Mouse (Mus musculus) intestine, embryonic 15.5 days (tissue): ENCODE results near the gene Gm10271. TPM values are rescaled to one million over a fixed set of nuclear protein-coding genes. Genes with fewer than 3 reads are reported as not detected.

ENCODE experiments used
- ATAC-seq: fragments of 200-750 bp; cut with Nextera tagmentation; 2 replicates; pipeline ENCODE4 v1.8.0; 2017; ENCODE audit warnings: moderate TSS enrichment, moderate library complexity
- H3K27ac ChIP-seq: fragments of 300-500 bp; sonication (generic); 2 replicates; pipeline ENCODE4 v1.5.1; 2015; ENCODE audit warnings: mild to moderate bottlenecking, inconsistent platforms
- H3K27me3 ChIP-seq: fragments of 300-500 bp; sonication (generic); replicated peaks from 2 replicates; pipeline ENCODE4 v1.6.1; 2015; ENCODE audit warnings: inconsistent platforms
- H3K36me3 ChIP-seq: fragments of 300-500 bp; sonication (generic); 2 replicates; pipeline ENCODE4 v1.6.1; 2015; ENCODE audit warnings: inconsistent platforms
- H3K4me1 ChIP-seq: fragments of 300-500 bp; sonication (generic); replicated peaks from 2 replicates; pipeline ENCODE4 v1.6.1; 2015; ENCODE audit warnings: inconsistent platforms
- H3K4me2 ChIP-seq: fragments of 300-500 bp; sonication (generic); replicated peaks from 2 replicates; pipeline ENCODE4 v1.6.1; 2015; ENCODE audit warnings: mild to moderate bottlenecking, inconsistent platforms
- H3K4me3 ChIP-seq: fragments of 300-500 bp; sonication (generic); replicated peaks from 2 replicates; pipeline ENCODE4 v1.5.1; 2015; ENCODE audit warnings: inconsistent platforms
- H3K9ac ChIP-seq: fragments of 300-500 bp; sonication (generic); 2 replicates; pipeline ENCODE4 v1.6.1; 2015; ENCODE audit warnings: inconsistent platforms
- H3K9me3 ChIP-seq: fragments of 300-500 bp; sonication (generic); 2 replicates; pipeline ENCODE4 v1.6.1; 2016; ENCODE audit warnings: inconsistent platforms
- WGBS: fragments of 180-500 bp; shearing (Covaris S2); methylation state at CpG from one replicate; pipeline ENCODE4 v1.1.7; 2015; 5-methylcytosine and 5-hydroxymethylcytosine counted together
- polyA plus RNA-seq: library from polyadenylated mRNA; unstranded; fragments of >200 nt; fragmentation: Nextera tagmentation; extraction: Ambion mirVana; gene quantifications from 2 replicates; pipeline ENCODE4 v1.2.1, GENCODE M21; 2015

The Gm10271 gene
- polyA plus RNA-seq, 1 experiment from 2014 or later: not detected

- H3K9ac ChIP-seq: no peak overlapping the region
- H3K9me3 ChIP-seq: no peaks in the 10 kb centered on the region
- no peaks in the 10 kb centered on the region for H3K36me3 ChIP-seq
- no peak overlapping the region for H3K4me3 ChIP-seq
- ATAC-seq: no peak
- H3K4me1 ChIP-seq: no peaks in the 10 kb centered on the region
- 86% methylated on average over 4 of the region's 4 CpGs for WGBS
- no peak overlapping the region for H3K27ac ChIP-seq
- no peak overlapping the region for H3K4me2 ChIP-seq
- H3K27me3 ChIP-seq: no peaks in the 10 kb centered on the region
Measured at GRCm38 (mm10) chr10:116968741-116969140, 3.7 kb downstream of the Gm10271 start.

GRCm38 (mm10) chr10:116966065-116966464 is 6.3 kb downstream of the Gm10271 start:
- H3K27ac ChIP-seq: no peak overlapping the region
- ATAC-seq: no peak

GRCm38 (mm10) chr10:116965297-116965696 is 7.1 kb downstream of the Gm10271 start:
- no peaks in the 10 kb centered on the region for H3K36me3 ChIP-seq
- H3K9me3 ChIP-seq: no peaks in the 10 kb centered on the region
- WGBS: 47% methylated on average over 5 of the region's 5 CpGs
- no peak overlapping the region for H3K4me2 ChIP-seq
- H3K4me3 ChIP-seq: no peak overlapping the region
- no peaks in the 10 kb centered on the region for H3K4me1 ChIP-seq
- H3K9ac ChIP-seq: no peak overlapping the region
- ATAC-seq: no peak
- H3K27ac ChIP-seq: no peak overlapping the region
- no peaks in the 10 kb centered on the region for H3K27me3 ChIP-seq

More at GRCm38 (mm10) chr10:116966065-116966464, 6.3 kb downstream of the Gm10271 start:
- no peaks in the 10 kb centered on the region for H3K4me1 ChIP-seq
- no peak overlapping the region for H3K9ac ChIP-seq
- no peaks in the 10 kb centered on the region for H3K9me3 ChIP-seq
- 73% methylated on average over 6 of the region's 6 CpGs for WGBS
- no peaks in the 10 kb centered on the region for H3K36me3 ChIP-seq
- no peaks in the 10 kb centered on the region for H3K27me3 ChIP-seq
- no peak overlapping the region for H3K4me3 ChIP-seq
- no peak overlapping the region for H3K4me2 ChIP-seq

- Histone ChIP-seq H3K4me2 (no peak overlapping the region), H3K4me3 (no peak overlapping the region), H3K27ac (no peak overlapping the region), H3K4me1 (no peaks in the 10 kb centered on the region), H3K36me3 (no peaks in the 10 kb centered on the region), H3K9me3 (no peaks in the 10 kb centered on the region), H3K27me3 (no peaks in the 10 kb centered on the region), H3K9ac (no peak overlapping the region)
- 82% methylated on average over 4 of the region's 4 CpGs for WGBS
- no peak for ATAC-seq
Measured at GRCm38 (mm10) chr10:116964571-116964970, 7.8 kb downstream of the Gm10271 start.

- WGBS: 72% methylated on average over 11 of the region's 11 CpGs
- no peaks in the 10 kb centered on the region for H3K27me3 ChIP-seq
- ATAC-seq: no peak
Measured at GRCm38 (mm10) chr10:116964084-116964483, 8.3 kb downstream of the Gm10271 start.

GRCm38 (mm10) chr10:116962803-116963202 is 9.6 kb downstream of the Gm10271 start:
- H3K36me3 ChIP-seq: no peaks in the 10 kb centered on the region
- H3K27ac ChIP-seq: no peak overlapping the region
- no peak for ATAC-seq
- H3K9ac ChIP-seq: no peak overlapping the region
- 65% methylated on average over 17 of the region's 17 CpGs for WGBS
- no peaks in the 10 kb centered on the region for H3K4me1 ChIP-seq
- no peak overlapping the region for H3K4me3 ChIP-seq
- H3K27me3 ChIP-seq: no peaks in the 10 kb centered on the region
- H3K9me3 ChIP-seq: no peaks in the 10 kb centered on the region
- H3K4me2 ChIP-seq: no peak overlapping the region

More at GRCm38 (mm10) chr10:116964084-116964483, 8.3 kb downstream of the Gm10271 start:
- Histone ChIP-seq H3K9ac (no peak overlapping the region), H3K4me3 (no peak overlapping the region), H3K9me3 (no peaks in the 10 kb centered on the region), H3K36me3 (no peaks in the 10 kb centered on the region), H3K27ac (no peak overlapping the region), H3K4me1 (no peaks in the 10 kb centered on the region), H3K4me2 (no peak overlapping the region)

- no peak overlapping the region for H3K4me3 ChIP-seq
- 82% methylated on average over 14 of the region's 14 CpGs for WGBS
- no peak overlapping the region for H3K4me2 ChIP-seq
- ATAC-seq: no peak
- H3K36me3 ChIP-seq: no peaks in the 10 kb centered on the region
- H3K9me3 ChIP-seq: no peaks in the 10 kb centered on the region
- H3K27ac ChIP-seq: no peak overlapping the region
- H3K9ac ChIP-seq: no peak overlapping the region
- H3K4me1 ChIP-seq: no peaks in the 10 kb centered on the region
- no peaks in the 10 kb centered on the region for H3K27me3 ChIP-seq
Measured at GRCm38 (mm10) chr10:116962152-116962551, 10.3 kb downstream of the Gm10271 start.

- WGBS: 46% methylated on average over 5 of the region's 5 CpGs
- H3K4me1 ChIP-seq: no peaks in the 10 kb centered on the region
- ATAC-seq: no peak
- no peak overlapping the region for H3K9ac ChIP-seq
- H3K27me3 ChIP-seq: no peaks in the 10 kb centered on the region
- H3K9me3 ChIP-seq: no peaks in the 10 kb centered on the region
- H3K4me2 ChIP-seq: no peak overlapping the region
- no peak overlapping the region for H3K27ac ChIP-seq
- H3K36me3 ChIP-seq: no peaks in the 10 kb centered on the region
- H3K4me3 ChIP-seq: no peak overlapping the region
Measured at GRCm38 (mm10) chr10:116957867-116958551, 14.4 kb downstream of the Gm10271 start.

GRCm38 (mm10) chr10:116956483-116957158 is 15.8 kb downstream of the Gm10271 start:
- no peak overlapping the region for H3K4me3 ChIP-seq
- no peaks in the 10 kb centered on the region for H3K27me3 ChIP-seq
- H3K4me1 ChIP-seq: no peaks in the 10 kb centered on the region
- no peak for ATAC-seq
- H3K9me3 ChIP-seq: no peaks in the 10 kb centered on the region
- no peak overlapping the region for H3K9ac ChIP-seq
- 96% methylated on average over 11 of the region's 11 CpGs for WGBS
- H3K36me3 ChIP-seq: no peaks in the 10 kb centered on the region
- no peak overlapping the region for H3K27ac ChIP-seq
- H3K4me2 ChIP-seq: no peak overlapping the region

- Histone ChIP-seq H3K4me3 (no peak overlapping the region), H3K27ac (no peak overlapping the region), H3K4me1 (no peaks in the 10 kb centered on the region), H3K36me3 (no peaks in the 10 kb centered on the region), H3K9me3 (no peaks in the 10 kb centered on the region), H3K27me3 (no peaks in the 10 kb centered on the region), H3K4me2 (no peak overlapping the region), H3K9ac (no peak overlapping the region)
- WGBS: 93% methylated on average over 6 of the region's 6 CpGs
- ATAC-seq: no peak
Measured at GRCm38 (mm10) chr10:116955191-116955590, 17.2 kb downstream of the Gm10271 start.

GRCm38 (mm10) chr10:116950886-116951285 is 21.5 kb downstream of the Gm10271 start:
- H3K27me3 ChIP-seq: no peaks in the 10 kb centered on the region
- no peak overlapping the region for H3K27ac ChIP-seq
- ATAC-seq: no peak
- H3K4me1 ChIP-seq: peaks cover 7% of the 10 kb centered on the region; the same call in 1 of the 2 replicates
- H3K9ac ChIP-seq: no peak overlapping the region
- peak overlapping the region; percentile 78 for H3K4me3 ChIP-seq
- no peaks in the 10 kb centered on the region for H3K36me3 ChIP-seq
- H3K4me2 ChIP-seq: peak overlapping the region; percentile 84
- no peaks in the 10 kb centered on the region for H3K9me3 ChIP-seq
- 16% methylated on average over 5 of the region's 5 CpGs for WGBS

GRCm38 (mm10) chr10:116950009-116950769 is 22.2 kb downstream of the Gm10271 start, which contains the start of gene Rab3ip:
Rab3ip (minus strand) TSS chr10:116950769.
- H3K27me3 ChIP-seq: no peaks in the 10 kb centered on the region
- peak within 1 kb of the TSS; percentile 84 for H3K4me2 ChIP-seq
- H3K9ac ChIP-seq: peak within 1 kb of the TSS; percentile 74
- 0% methylated on average over 69 of the region's 103 CpGs for WGBS
- H3K9me3 ChIP-seq: no peaks in the 10 kb centered on the region
- ATAC-seq: peak; percentile 92
- H3K36me3 ChIP-seq: no peaks in the 10 kb centered on the region
- H3K4me1 ChIP-seq: peaks cover 7% of the 10 kb centered on the region; the same call in 1 of the 2 replicates
- H3K27ac ChIP-seq: peak within 1 kb of the TSS; percentile 88
- H3K4me3 ChIP-seq: peak within 1 kb of the TSS; percentile 78
